Mouse (Mus musculus) liver, embryonic 18 days (tissue): ENCODE data around the gene Mgme1. TPM values are rescaled to one million over a fixed set of nuclear protein-coding genes. Genes with fewer than 3 reads are reported as not detected.

Experiments
- polyA plus RNA-seq: library from polyadenylated mRNA; depleted of rRNA; stranded (reverse); fragments of >200 nt; gene quantifications from 2 replicates; pipeline ENCODE4 v1.2.3, GENCODE M21; 2012; rRNA removed

Mgme1 gene
- 4.3 and 4.6 TPM in 2 replicates for polyA plus RNA-seq

GRCm38 (mm10) chr2:144270507-144271420 lies at the start of gene Mgme1, which contains the start of gene Snx5:
TSS of gene Mgme1 (plus strand) at chr2:144270663.
TSS of gene Snx5 (minus strand) at chr2:144270906.

Other genes with a start within 250 kb of the Mgme1 start
- not detected in 2 replicates for gene Banf2, start 237.6 kb upstream of the Mgme1 start, polyA plus RNA-seq
- gene Snx5, start 243 bp downstream of the Mgme1 start, polyA plus RNA-seq, result 65.8 and 74.3 TPM in 2 replicates
- gene Ovol2, start 61.5 kb downstream of the Mgme1 start, polyA plus RNA-seq, result 0.23 and 0.25 TPM in 2 replicates
- 11.7 and 12.5 TPM in 2 replicates for gene Kat14, start 98.3 kb downstream of the Mgme1 start, polyA plus RNA-seq
- not detected in 2 replicates for gene Pet117, start 98.3 kb downstream of the Mgme1 start, polyA plus RNA-seq